Mouse (Mus musculus) intestine, embryonic 16.5 days (tissue): Measurements from ENCODE around the gene Mtnr1b. TPM values are rescaled to one million over a fixed set of nuclear protein-coding genes. Genes with fewer than 3 reads are reported as not detected.
A peak's percentile ranks its signal among the peaks of the same experiment; 100 is the strongest.
"Not testable (repeated sequence)": the region's sequence is repeated elsewhere in the genome, so short reads cannot be mapped to it uniquely, and the experiment has no call there.

Experiments
- ATAC-seq: fragments of 200-750 bp; cut with Nextera tagmentation; 2 replicates; pipeline ENCODE4 v1.8.0; 2017; ENCODE audit warnings: moderate TSS enrichment, moderate library complexity
- H3K27ac ChIP-seq: fragments of 300-500 bp; sonication (generic); 2 replicates; pipeline ENCODE4 v1.5.1; 2014; ENCODE audit warnings: mild to moderate bottlenecking, low read length
- H3K27me3 ChIP-seq: fragments of 300-500 bp; sonication (generic); replicated peaks from 2 replicates; pipeline ENCODE4 v1.6.1; 2014; ENCODE audit warnings: low read length, control low read depth, mixed read lengths; ENCODE audit not compliant: control insufficient read depth, insufficient read depth
- H3K36me3 ChIP-seq: fragments of 300-500 bp; sonication (generic); 2 replicates; pipeline ENCODE4 v1.6.1; 2014; ENCODE audit warnings: low read length, control low read depth; ENCODE audit not compliant: control insufficient read depth, insufficient read depth
- H3K4me1 ChIP-seq: fragments of 300-500 bp; sonication (generic); 2 replicates; pipeline ENCODE4 v1.6.1; 2014; ENCODE audit warnings: low read length, control low read depth, mixed read lengths; ENCODE audit not compliant: control insufficient read depth, insufficient read depth
- H3K4me2 ChIP-seq: fragments of 300-500 bp; sonication (generic); 2 replicates; pipeline ENCODE4 v1.6.1; 2014; ENCODE audit warnings: low read depth, low read length, control low read depth
- H3K4me3 ChIP-seq: fragments of 300-500 bp; sonication (generic); 2 replicates; pipeline ENCODE4 v1.5.1; 2014; ENCODE audit warnings: mild to moderate bottlenecking, low read length
- H3K9ac ChIP-seq: fragments of 300-500 bp; sonication (generic); 2 replicates; pipeline ENCODE4 v1.6.1; 2014; ENCODE audit warnings: low read depth, low read length
- H3K9me3 ChIP-seq: fragments of 300-500 bp; sonication (generic); 2 replicates; pipeline ENCODE4 v1.6.1; 2016; ENCODE audit warnings: low read length, control low read depth; ENCODE audit not compliant: control insufficient read depth
- WGBS: fragments of 180-500 bp; shearing (Covaris S2); extraction: QIAGEN DNeasy Blood & Tissue Kit; methylation state at CpG from one replicate; pipeline ENCODE4 v1.1.7; 2014; 5-methylcytosine and 5-hydroxymethylcytosine counted together
- polyA plus RNA-seq: library from polyadenylated mRNA; unstranded; fragments of >200 nt; fragmentation: Nextera tagmentation; extraction: Ambion mirVana; gene quantifications from 2 replicates; pipeline ENCODE4 v1.2.1, GENCODE M21; 2015

Gene Mtnr1b
- polyA plus RNA-seq, 1 experiment from 2014 or later = not detected

DNA sequence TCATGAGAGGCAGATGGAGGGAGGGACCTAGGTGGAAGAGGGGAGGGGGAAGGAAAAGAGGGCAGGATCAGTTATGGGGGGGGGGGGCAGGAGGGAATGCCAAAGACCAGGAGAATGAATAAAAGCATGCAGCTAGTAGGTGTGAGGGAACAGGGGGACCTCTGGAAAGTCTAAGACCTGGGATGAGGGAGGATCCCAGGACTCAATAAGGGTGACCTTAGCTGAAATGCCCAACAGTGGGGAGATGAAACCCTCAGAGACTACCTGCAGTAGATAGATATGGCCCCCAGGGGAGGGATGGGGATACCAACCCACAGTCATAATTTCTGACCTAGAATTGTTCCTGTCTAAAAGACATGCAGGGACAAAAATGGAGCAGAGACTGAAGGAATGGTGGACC lies 6.4 kb upstream of the Mtnr1b start:
- no peaks in the 10 kb centered on the region for H3K36me3 ChIP-seq

DNA sequence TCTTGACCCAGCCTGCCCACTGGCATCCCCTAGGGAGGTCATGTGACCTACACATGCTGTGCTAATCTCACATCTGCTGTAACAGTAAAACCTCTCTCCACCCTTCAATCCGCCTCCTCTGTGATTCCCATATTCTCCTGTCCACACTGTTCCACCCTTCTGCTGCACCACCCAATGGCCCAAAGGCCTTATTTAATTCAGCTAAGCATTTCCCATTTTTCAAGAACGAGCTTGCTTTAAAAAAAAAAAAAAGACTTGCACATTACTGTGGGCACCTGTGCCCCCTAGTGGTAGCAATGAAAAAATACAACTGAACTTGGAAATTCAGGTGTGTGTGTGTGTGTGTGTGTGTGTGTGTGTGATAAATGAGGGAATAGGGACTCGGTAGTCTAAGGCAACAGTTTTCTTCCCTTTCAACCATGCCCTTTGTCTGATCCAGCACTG lies 5.8 kb upstream of the Mtnr1b start:
- H3K4me3 ChIP-seq = no peak overlapping the region
- H3K9ac ChIP-seq = no peak overlapping the region
- no peaks in the 10 kb centered on the region for H3K4me1 ChIP-seq
- 0 out of 2 replicates have a peak, but pooled peaks cover under 1% of the 10 kb centered on the region for H3K27me3 ChIP-seq
- H3K27ac ChIP-seq = no peak overlapping the region
- no peaks in the 10 kb centered on the region for H3K9me3 ChIP-seq
- WGBS = 24% methylated on average over 3 of the region's 3 CpGs
- no peak overlapping the region for H3K4me2 ChIP-seq
- no peaks in the 10 kb centered on the region for H3K36me3 ChIP-seq
- peak; percentile 48; the same call in 1 of the 2 replicates for ATAC-seq

More for the DNA sequence above, 6.4 kb upstream of the Mtnr1b start:
- Histone ChIP-seq H3K4me2 (no peak overlapping the region), H3K9me3 (no peaks in the 10 kb centered on the region), H3K27ac (no peak overlapping the region), H3K4me3 (no peak overlapping the region), H3K4me1 (no peaks in the 10 kb centered on the region), H3K9ac (no peak overlapping the region), H3K27me3 (no peaks in the 10 kb centered on the region)
- ATAC-seq = 0 out of 2 replicates have a peak, but pooled peaks have one; percentile 16

DNA sequence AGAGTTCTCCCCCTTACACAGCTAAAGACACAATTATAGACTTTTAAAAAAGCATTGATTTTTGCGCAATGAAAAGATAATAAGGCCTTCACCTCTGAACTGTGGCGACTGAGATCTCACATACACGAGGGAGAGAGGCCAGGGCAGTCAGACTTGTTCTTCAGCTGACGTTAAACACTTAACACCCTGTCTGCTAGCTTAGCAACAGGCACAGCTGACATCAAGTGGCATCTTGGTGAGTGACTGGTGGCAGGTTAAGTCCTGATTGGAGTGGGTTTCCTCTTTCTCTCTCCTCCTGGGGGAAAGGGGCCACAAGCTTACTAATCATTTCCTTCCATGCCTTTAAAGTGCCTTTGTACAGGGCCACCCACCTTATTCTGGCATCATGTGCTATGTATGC lies 4.3 kb downstream of the Mtnr1b start:
- no peaks in the 10 kb centered on the region for H3K36me3 ChIP-seq
- H3K9ac ChIP-seq = no peak overlapping the region
- no peak overlapping the region for H3K4me3 ChIP-seq
- ATAC-seq = no peak
- no peaks in the 10 kb centered on the region for H3K4me1 ChIP-seq
- no peak overlapping the region for H3K27ac ChIP-seq
- no peaks in the 10 kb centered on the region for H3K9me3 ChIP-seq
- H3K4me2 ChIP-seq = no peak overlapping the region
- WGBS = 41% methylated on average over 4 of the region's 4 CpGs
- H3K27me3 ChIP-seq = peaks cover 11% of the 10 kb centered on the region

- Histone ChIP-seq H3K4me2 (no peak overlapping the region), H3K4me3 (no peak overlapping the region), H3K27me3 (peaks cover 5% of the 10 kb centered on the region), H3K27ac (no peak overlapping the region), H3K36me3 (no peaks in the 10 kb centered on the region), H3K9me3 (no peaks in the 10 kb centered on the region), H3K9ac (no peak overlapping the region), H3K4me1 (no peaks in the 10 kb centered on the region)
- WGBS = 70% methylated on average over 4 of the region's 4 CpGs
- ATAC-seq = no peak
Measured at GRCm38 (mm10) chr9:15869456-15869855, 4.9 kb downstream of the Mtnr1b start.

DNA sequence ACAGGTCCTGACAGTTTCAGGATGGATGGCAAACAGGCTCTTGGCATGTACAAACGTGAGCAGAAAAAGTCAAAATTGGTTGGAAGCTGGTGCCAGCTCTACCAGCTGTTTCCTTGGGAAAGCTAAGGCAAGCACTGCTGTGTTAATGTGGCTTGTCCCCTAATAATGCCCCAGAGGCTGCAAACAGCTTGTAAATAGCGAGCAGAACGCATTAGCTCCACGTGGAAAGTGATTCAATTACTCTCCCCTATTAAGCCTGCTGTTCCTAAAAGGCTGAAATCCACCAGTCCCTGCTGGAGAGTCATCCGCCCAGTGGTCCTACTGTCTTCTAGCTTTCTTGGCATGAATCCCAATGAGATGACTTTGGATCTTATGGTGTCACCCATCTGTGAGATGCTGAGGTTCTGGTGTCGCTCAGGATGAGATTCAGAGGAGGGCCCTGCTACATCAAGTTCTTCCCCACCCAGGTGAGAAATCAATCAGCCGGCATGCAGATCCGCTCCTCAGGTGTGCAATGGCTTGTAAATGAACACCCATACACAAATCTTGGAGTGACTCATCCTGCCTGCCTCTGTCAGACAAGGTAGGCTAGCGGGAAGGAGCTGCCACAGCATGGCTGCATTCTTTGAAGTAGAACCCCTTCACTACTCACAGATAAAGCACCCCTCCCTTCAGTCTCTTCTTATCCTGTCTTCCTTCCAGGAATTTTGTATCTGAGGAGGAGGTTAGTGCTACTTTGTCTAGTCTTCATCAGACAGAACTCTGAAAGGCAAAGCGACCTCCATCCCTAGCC lies 7.9 kb downstream of the Mtnr1b start:
- 69% methylated on average over 10 of the region's 10 CpGs for WGBS
- Histone ChIP-seq H3K4me1 (no peaks in the 10 kb centered on the region), H3K9me3 (no peaks in the 10 kb centered on the region), H3K36me3 (no peaks in the 10 kb centered on the region), H3K4me2 (no peak overlapping the region), H3K27me3 (no peaks in the 10 kb centered on the region), H3K4me3 (no peak overlapping the region), H3K9ac (no peak overlapping the region), H3K27ac (no peak overlapping the region)
- ATAC-seq = no peak

DNA sequence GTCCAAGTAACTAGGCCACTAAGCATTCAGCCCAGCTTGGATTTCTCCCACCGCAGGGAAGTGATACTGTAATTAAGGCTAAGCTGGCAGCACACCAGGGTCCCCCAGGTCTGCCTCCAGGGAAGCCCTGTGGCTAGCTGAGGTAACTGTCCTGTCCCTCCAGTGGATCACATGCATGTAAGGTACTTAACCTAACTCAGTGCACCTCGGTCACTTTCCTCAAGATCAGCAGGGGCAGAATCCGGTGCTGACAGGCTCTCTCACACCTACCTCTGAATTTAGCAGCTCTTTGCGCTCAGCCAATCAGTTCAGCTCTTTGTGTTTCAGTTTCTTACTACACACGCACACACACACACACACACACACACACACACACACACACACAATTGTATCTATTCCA lies 13.0 kb downstream of the Mtnr1b start:
- H3K27ac ChIP-seq = no peak overlapping the region
- no peak overlapping the region for H3K4me2 ChIP-seq

DNA sequence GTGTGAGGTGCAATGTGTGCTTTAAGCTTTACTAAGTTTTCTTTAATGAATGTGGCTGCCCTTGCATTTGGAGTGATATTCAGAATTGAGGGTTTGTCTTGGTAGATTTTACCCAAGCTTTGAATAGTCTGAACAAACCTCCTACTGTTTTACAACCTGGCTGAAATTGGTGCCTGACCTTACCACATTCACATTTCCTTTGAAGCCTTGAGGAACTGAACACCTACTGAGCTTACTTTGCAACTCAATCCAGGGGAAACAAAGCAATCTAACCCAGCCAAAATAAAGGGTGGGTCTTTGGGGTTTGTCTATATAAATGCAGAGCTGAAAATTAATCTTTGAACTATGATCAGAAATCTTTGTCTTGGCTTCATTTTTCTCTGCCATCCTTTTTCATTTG lies 23.6 kb downstream of the Mtnr1b start:
- Histone ChIP-seq H3K36me3 (no peaks in the 10 kb centered on the region), H3K9ac (no peak overlapping the region), H3K4me3 (no peak overlapping the region), H3K9me3 (no peaks in the 10 kb centered on the region), H3K27me3 (no peaks in the 10 kb centered on the region), H3K4me1 (no peaks in the 10 kb centered on the region), H3K27ac (no peak overlapping the region), H3K4me2 (no peak overlapping the region)
- no peak for ATAC-seq

More for the DNA sequence above, 13.0 kb downstream of the Mtnr1b start:
- no peak for ATAC-seq
- WGBS = 70% methylated on average over 5 of the region's 5 CpGs
- Histone ChIP-seq H3K27me3 (no peaks in the 10 kb centered on the region), H3K9ac (no peak overlapping the region), H3K4me3 (no peak overlapping the region), H3K36me3 (no peaks in the 10 kb centered on the region), H3K9me3 (no peaks in the 10 kb centered on the region), H3K4me1 (no peaks in the 10 kb centered on the region)

DNA sequence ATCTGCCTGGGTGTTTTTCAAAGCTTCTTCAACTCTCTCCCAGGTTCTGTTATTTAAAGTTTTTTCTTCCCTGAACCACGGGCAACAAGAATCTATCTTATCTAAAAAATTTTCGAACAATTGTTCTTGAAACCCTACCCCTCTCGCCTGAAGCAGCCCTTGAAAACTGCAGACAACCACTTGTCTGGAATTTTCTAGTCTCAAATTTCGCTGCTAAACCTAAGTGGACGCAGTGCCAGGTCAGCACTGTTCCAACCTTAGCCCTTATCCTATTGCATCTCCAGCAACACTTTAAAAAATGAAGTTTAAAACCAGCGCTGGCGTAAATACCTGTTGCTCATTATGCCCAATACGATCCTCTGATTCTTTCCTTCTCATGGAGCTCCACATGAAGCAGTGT lies 29.0 kb downstream of the Mtnr1b start:
- Histone ChIP-seq H3K9me3 (no peaks in the 10 kb centered on the region), H3K9ac (no peak overlapping the region), H3K27me3 (no peaks in the 10 kb centered on the region), H3K36me3 (no peaks in the 10 kb centered on the region), H3K27ac (no peak overlapping the region), H3K4me2 (no peak overlapping the region), H3K4me3 (no peak overlapping the region), H3K4me1 (no peaks in the 10 kb centered on the region)
- 77% methylated on average over 8 of the region's 8 CpGs for WGBS
- ATAC-seq = no peak

DNA sequence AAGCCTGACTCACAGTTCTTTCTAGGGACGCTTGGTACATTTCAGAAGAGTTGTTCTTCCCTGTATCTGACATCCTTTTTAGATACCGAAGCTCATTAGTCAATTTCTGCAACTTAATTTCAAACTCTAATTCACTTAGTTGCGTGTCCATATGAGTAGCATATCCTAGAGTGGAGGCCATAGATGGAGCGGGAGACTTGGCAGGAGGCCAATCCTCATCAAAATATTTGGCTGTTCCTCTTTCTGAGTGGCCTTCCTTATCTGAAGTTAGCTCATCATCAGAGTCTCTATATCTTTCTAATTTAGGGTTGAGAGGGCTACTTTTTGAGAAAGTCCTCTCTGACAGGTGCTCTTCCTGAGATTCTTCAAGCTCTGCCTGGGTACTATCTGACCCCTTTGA lies 29.4 kb downstream of the Mtnr1b start:
- H3K4me1 ChIP-seq, ATAC-seq, H3K9ac ChIP-seq, H3K4me3 ChIP-seq, H3K36me3 ChIP-seq, H3K27ac ChIP-seq, H3K4me2 ChIP-seq, H3K9me3 ChIP-seq, H3K27me3 ChIP-seq: not testable (repeated sequence)
- WGBS = 76% methylated on average over 4 of the region's 4 CpGs
